In the genomic region with DNA sequence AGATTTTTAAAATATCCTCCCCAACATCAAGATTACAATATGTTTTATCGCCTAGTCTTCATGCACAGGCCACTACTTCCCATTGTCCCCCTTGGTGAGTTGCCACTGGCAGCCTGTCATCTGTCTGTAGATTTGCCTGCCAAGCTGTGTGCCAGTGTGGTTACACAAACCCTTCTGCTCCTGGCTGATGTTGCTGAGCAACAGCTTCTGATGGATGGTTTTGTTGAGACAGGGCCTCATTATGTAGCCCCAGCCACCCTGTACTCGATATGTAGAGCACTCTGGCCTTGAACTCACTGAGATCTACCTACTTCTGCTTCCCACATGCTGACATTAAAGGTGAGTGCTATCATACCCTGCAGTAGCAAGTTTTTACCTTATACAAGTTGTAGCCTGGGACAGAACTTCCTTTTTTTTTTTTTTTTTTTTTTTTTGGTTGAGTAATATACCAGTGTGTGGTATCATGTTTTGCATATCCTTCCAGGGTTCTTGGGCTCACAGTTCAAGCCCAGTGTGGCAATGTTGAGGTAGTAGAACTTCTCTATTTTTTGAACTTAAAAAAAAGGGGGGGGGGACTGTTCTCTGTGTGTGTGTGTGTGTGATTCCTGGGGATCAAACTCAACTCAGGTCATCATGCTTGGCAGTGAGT, we compare ENCODE assay signal across 15 mouse cellular contexts. TPM values are rescaled to one million over a fixed set of nuclear protein-coding genes. Genes with fewer than 3 reads are reported as not detected.
DNase-seq lines count a peak whose midpoint lies in the region; ATAC-seq and TF ChIP-seq lines count a peak whose summit lies in the region.
"Had no signal": no experiment of that assay in that cellular context is flagged by ENCODE, and none has a peak within 500 bp of the region (broad histone marks: within the 10 kb centered on the region; RNA-seq: fewer than 3 reads in every experiment).

No protein-coding gene starts in this region.

- no peak overlapping the region for H3K4me2 ChIP-seq in myocyte (ENCODE audit: low read depth)
- H3K4me2 ChIP-seq: embryonic facial prominence, embryonic 12.5 days; limb, embryonic 15.5 days had no signal

- no peaks in the 10 kb centered on the region for H3K27me3 ChIP-seq in myocyte (ENCODE audit: control insufficient read depth, insufficient read depth, insufficient read length)
- H3K27me3 ChIP-seq: embryonic facial prominence, embryonic 12.5 days; limb, embryonic 15.5 days had no signal

- peak; percentile 88 for ATAC-seq in granulocyte monocyte progenitor cell, adult 5-6 weeks (replicated peaks; ENCODE audit: poor library complexity, severe bottlenecking)
- ATAC-seq: activated CD4-positive, CD25-positive, alpha-beta regulatory T cell, adult 4 months; CD4-positive, CD25-positive, alpha-beta regulatory T cell, adult 4 months had no signal

- H3ac ChIP-seq in myocyte (ENCODE audit: control insufficient read depth, insufficient read length) = no peak overlapping the region

- no peaks in the 10 kb centered on the region for H3K36me3 ChIP-seq in myocyte (ENCODE audit: control insufficient read depth, insufficient read depth)

- TF ChIP-seq POLR2A in myocyte (IDR thresholded peaks at IDR 0.05; ENCODE audit: insufficient read length, low read depth) = no peak

- DNase-seq in cerebellum, postnatal 14 days = peak; percentile 13 to 33
- no peak for DNase-seq in cerebellum, adult 11-12 months
- DNase-seq in lung, postnatal 36 days = peak; percentile 38
- DNase-seq in lung, postnatal 14 days = no peak
- DNase-seq in frontal cortex, postnatal 25 days (ENCODE audit: low spot score in 2 of 2) = no peak
- no peak for DNase-seq in cerebellum, postnatal 4 days (ENCODE audit: low spot score in 2 of 2)
- DNase-seq: heart, adult 11 months had no signal

- no peak overlapping the region for H3K4me3 ChIP-seq in myocyte
- H3K4me3 ChIP-seq: embryonic facial prominence, embryonic 12.5 days; limb, embryonic 15.5 days had no signal

- H3K79me2 ChIP-seq in myocyte (ENCODE audit: control insufficient read depth, insufficient read depth) = no peaks in the 10 kb centered on the region

TF ChIP-seq in myocyte, 11 proteins besides CTCF, POLR2A, EP300 and RAD21:
- TF ChIP-seq POLR2AphosphoS2 (IDR thresholded peaks at IDR 0.05; ENCODE audit: insufficient read length, low read depth) (peak; percentile 45), TCF3 (IDR thresholded peaks at IDR 0.05; ENCODE audit: insufficient read length, low read depth) (no peak), CEBPB (IDR thresholded peaks at IDR 0.05; ENCODE audit: insufficient read depth, poor library complexity, severe bottlenecking) (no peak)

RNA-seq across cellular contexts. Expression of gene Hsh2d, which starts 5.8 kb away (rescaled TPM):
- total RNA-seq in granulocyte monocyte progenitor cell, adult 5-6 weeks (2014; fragmentation: Nextera tagmentation) = 6.2 and 14.0 TPM in 2 replicates
- total RNA-seq in granulocyte monocyte progenitor cell, adult 5-6 weeks (2017) = 2.6 and 3.1 TPM in 2 replicates
- not detected for polyA plus RNA-seq in myocyte (2012; fragmentation: generic; extraction: Trizol)
- polyA plus RNA-seq: embryonic facial prominence, embryonic 12.5 days; kidney, embryonic 14.5 days; limb, embryonic 15.5 days; neural tube, embryonic 11.5 days had no signal

RNA-seq across cellular contexts. Expression of gene Rab8a, which starts 22.7 kb away (rescaled TPM):
- 38.9 and 39.9 TPM in 2 replicates for total RNA-seq in granulocyte monocyte progenitor cell, adult 5-6 weeks (2014; fragmentation: Nextera tagmentation)
- 320 and 344 TPM in 2 replicates for total RNA-seq in granulocyte monocyte progenitor cell, adult 5-6 weeks (2017)
- 84.3 TPM for polyA plus RNA-seq in myocyte (2012; fragmentation: generic; extraction: Trizol)

RNA-seq across cellular contexts. Expression of gene Cib3, which starts 29.0 kb away (rescaled TPM):
- 0.64 TPM in 1 of 2 replicates, not detected in the other for total RNA-seq in granulocyte monocyte progenitor cell, adult 5-6 weeks (2014; fragmentation: Nextera tagmentation)
- total RNA-seq in granulocyte monocyte progenitor cell, adult 5-6 weeks (2017) = not detected in 2 replicates
- polyA plus RNA-seq in myocyte (2012; fragmentation: generic; extraction: Trizol) = not detected
- polyA plus RNA-seq: embryonic facial prominence, embryonic 12.5 days; kidney, embryonic 14.5 days; limb, embryonic 15.5 days; neural tube, embryonic 11.5 days had no signal

RNA-seq across cellular contexts. Expression of gene Gm11034, which starts 29.8 kb away (rescaled TPM):
- not detected in 2 replicates for total RNA-seq in granulocyte monocyte progenitor cell, adult 5-6 weeks (2014; fragmentation: Nextera tagmentation)
- total RNA-seq in granulocyte monocyte progenitor cell, adult 5-6 weeks (2017) = not detected in 2 replicates
- polyA plus RNA-seq in myocyte (2012; fragmentation: generic; extraction: Trizol) = not detected
- polyA plus RNA-seq: activated CD4-positive, CD25-positive, alpha-beta regulatory T cell, adult 4 months; CD4-positive, CD25-positive, alpha-beta regulatory T cell, adult 4 months; embryonic facial prominence, embryonic 12.5 days; kidney, embryonic 14.5 days; limb, embryonic 15.5 days; neural tube, embryonic 11.5 days had no signal

RNA-seq across cellular contexts. Expression of gene Fam32a, which starts 35.9 kb away (rescaled TPM):
- 47.5 and 52.6 TPM in 2 replicates for total RNA-seq in granulocyte monocyte progenitor cell, adult 5-6 weeks (2014; fragmentation: Nextera tagmentation)
- total RNA-seq in granulocyte monocyte progenitor cell, adult 5-6 weeks (2017) = 42.1 and 42.9 TPM in 2 replicates
- polyA plus RNA-seq in myocyte (2012; fragmentation: generic; extraction: Trizol) = 29.5 TPM

Comparison
In these comparisons a context has a peak if more than half of its experiments do, and no peak if none do; other contexts are left out.
1. DNase-seq: peak in cerebellum, postnatal 14 days (2 of 2) and lung, postnatal 36 days (single experiment); none in cerebellum, adult 11-12 months (single experiment), lung, postnatal 14 days (single experiment), frontal cortex, postnatal 25 days (0 of 2) and cerebellum, postnatal 4 days (0 of 2).